Mouse (Mus musculus) hindbrain, postnatal 0 days (tissue): ENCODE results near the gene Gemin4. TPM values are rescaled to one million over a fixed set of nuclear protein-coding genes. Genes with fewer than 3 reads are reported as not detected.
A peak's percentile ranks its signal among the peaks of the same experiment; 100 is the strongest.

Experiments used
- ATAC-seq: fragments of 200-750 bp; cut with Nextera tagmentation; 2 replicates; pipeline ENCODE4 v1.8.0; 2017; ENCODE audit warnings: mild to moderate bottlenecking, moderate TSS enrichment, moderate library complexity
- DNase-seq: peaks from one replicate; pipeline ENCODE4 v3.0.0-alpha.2; 2015; ENCODE audit warnings: low spot score
- H3K27ac ChIP-seq: fragments of 300-500 bp; sonication (generic); 2 replicates; pipeline ENCODE4 v1.5.1; 2014; ENCODE audit warnings: mild to moderate bottlenecking
- H3K27me3 ChIP-seq: fragments of 300-500 bp; sonication (generic); 2 replicates; pipeline ENCODE4 v1.6.1; 2014; ENCODE audit warnings: low read length, mixed read lengths; ENCODE audit not compliant: insufficient read depth
- H3K36me3 ChIP-seq: fragments of 300-500 bp; sonication (generic); 2 replicates; pipeline ENCODE4 v1.6.1; 2014; ENCODE audit warnings: low read length, mixed read lengths; ENCODE audit not compliant: insufficient read depth
- H3K4me1 ChIP-seq: fragments of 300-500 bp; sonication (generic); 2 replicates; pipeline ENCODE4 v1.6.1; 2014; ENCODE audit warnings: antibody characterized with exemption, low read length, mixed read lengths; ENCODE audit not compliant: insufficient read depth
- H3K4me2 ChIP-seq: fragments of 300-500 bp; sonication (generic); 2 replicates; pipeline ENCODE4 v1.6.1; 2014; ENCODE audit warnings: low read depth, mild to moderate bottlenecking, low read length, moderate library complexity, mixed read lengths
- H3K4me3 ChIP-seq: fragments of 300-500 bp; sonication (generic); 2 replicates; pipeline ENCODE4 v1.5.1; 2014; ENCODE audit warnings: low read length
- H3K9ac ChIP-seq: fragments of 300-500 bp; sonication (generic); replicated peaks from 2 replicates; pipeline ENCODE4 v1.6.1; 2014; ENCODE audit warnings: mild to moderate bottlenecking, low read length, moderate library complexity, mixed read lengths
- H3K9me3 ChIP-seq: fragments of 300-500 bp; sonication (generic); 2 replicates; pipeline ENCODE4 v1.6.1; 2016; ENCODE audit warnings: low read length, mixed read lengths
- CTCF ChIP-seq: IDR thresholded peaks from 2 replicates; pipeline ENCODE4 v1.5.1; 2016; ENCODE audit warnings: antibody characterized with exemption, control low read depth, low read depth
- WGBS: fragments of 180-500 bp; shearing (Covaris S2); extraction: QIAGEN DNeasy Blood & Tissue Kit; methylation state at CpG from one replicate; pipeline ENCODE4 v1.1.7; 2014; 5-methylcytosine and 5-hydroxymethylcytosine counted together
- polyA plus RNA-seq: library from polyadenylated mRNA; unstranded; fragments of >200 nt; fragmentation: Nextera tagmentation; extraction: Ambion mirVana; gene quantifications from 2 replicates; pipeline ENCODE4 v1.2.1, GENCODE M21; 2015
- total RNA-seq: library from RNA; depleted of rRNA; stranded (reverse); fragments of >200 nt; gene quantifications from 2 replicates; pipeline ENCODE4 v1.2.3, GENCODE M21; 2014

Gemin4 gene
- total and polyA plus RNA-seq, 2 experiments from 2014 or later, result 9.3 to 17.4 TPM

- TF ChIP-seq CTCF, result no peak
Observed at GRCm38 (mm10) chr11:76206793-76207192, 10.7 kb downstream of the Gemin4 start.

GRCm38 (mm10) chr11:76201761-76202674 lies 15.4 kb downstream of the Gemin4 start:
- H3K27me3 ChIP-seq, result no peaks in the 10 kb centered on the region
- no peak; the same call in 1 of the 2 replicates for TF ChIP-seq CTCF
- peak overlapping the region; percentile 76 for H3K27ac ChIP-seq
- peaks cover 8% of the 10 kb centered on the region; the same call in 1 of the 2 replicates for H3K4me1 ChIP-seq
- H3K9me3 ChIP-seq, result no peaks in the 10 kb centered on the region
- peak overlapping the region; percentile 84 for H3K4me2 ChIP-seq
- peak; percentile 97 for ATAC-seq
- WGBS, result under 1% methylated on average over 81 of the region's 90 CpGs
- peak; percentile 90 for DNase-seq
- H3K4me3 ChIP-seq, result peak overlapping the region; percentile 69
- peaks cover 12% of the 10 kb centered on the region; the same call in 1 of the 2 replicates for H3K36me3 ChIP-seq
- peak overlapping the region; percentile 85 for H3K9ac ChIP-seq

More at GRCm38 (mm10) chr11:76206793-76207192, 10.7 kb downstream of the Gemin4 start:
- H3K27ac ChIP-seq, result no peak overlapping the region
- H3K36me3 ChIP-seq, result peaks cover 26% of the 10 kb centered on the region
- H3K27me3 ChIP-seq, result no peaks in the 10 kb centered on the region
- 79% methylated on average over 5 of the region's 5 CpGs for WGBS
- H3K4me2 ChIP-seq, result no peak overlapping the region
- DNase-seq, result no peak
- H3K9me3 ChIP-seq, result no peaks in the 10 kb centered on the region
- H3K4me1 ChIP-seq, result 0 out of 2 replicates have a peak, but pooled peaks cover 5% of the 10 kb centered on the region
- ATAC-seq, result no peak
- no peak overlapping the region for H3K9ac ChIP-seq
- no peak overlapping the region for H3K4me3 ChIP-seq

GRCm38 (mm10) chr11:76196977-76197469 lies 20.4 kb downstream of the Gemin4 start:
- Histone ChIP-seq H3K4me2 (no peak overlapping the region), H3K9ac (0 out of 2 replicates have a peak overlapping the region, but pooled peaks have one; percentile 9), H3K9me3 (no peaks in the 10 kb centered on the region), H3K36me3 (no peaks in the 10 kb centered on the region), H3K4me3 (no peak overlapping the region), H3K27me3 (no peaks in the 10 kb centered on the region), H3K4me1 (peaks cover 3% of the 10 kb centered on the region; the same call in 1 of the 2 replicates), H3K27ac (0 out of 2 replicates have a peak overlapping the region, but pooled peaks have one; percentile 26)
- ATAC-seq, result no peak
- WGBS, result 57% methylated on average over 8 of the region's 8 CpGs
- DNase-seq, result no peak
- TF ChIP-seq CTCF, result no peak

GRCm38 (mm10) chr11:76196275-76196976 lies 21.0 kb downstream of the Gemin4 start:
- H3K4me2 ChIP-seq, result no peak overlapping the region
- H3K27ac ChIP-seq, result 0 out of 2 replicates have a peak overlapping the region, but pooled peaks have one; percentile 26
- no peaks in the 10 kb centered on the region for H3K9me3 ChIP-seq
- H3K36me3 ChIP-seq, result no peaks in the 10 kb centered on the region
- no peaks in the 10 kb centered on the region for H3K27me3 ChIP-seq
- no peak overlapping the region for H3K9ac ChIP-seq
- no peak for TF ChIP-seq CTCF
- 56% methylated on average over 8 of the region's 8 CpGs for WGBS
- no peak for ATAC-seq
- no peak for DNase-seq
- peaks cover 2% of the 10 kb centered on the region; the same call in 1 of the 2 replicates for H3K4me1 ChIP-seq
- no peak overlapping the region for H3K4me3 ChIP-seq

GRCm38 (mm10) chr11:76186908-76187307 lies 30.6 kb downstream of the Gemin4 start:
- TF ChIP-seq CTCF, result 0 out of 2 replicates have a peak, but pooled peaks have one; percentile 7
- Histone ChIP-seq H3K4me3 (no peak overlapping the region), H3K27me3 (no peaks in the 10 kb centered on the region), H3K4me2 (no peak overlapping the region), H3K36me3 (no peaks in the 10 kb centered on the region), H3K27ac (no peak overlapping the region), H3K9me3 (no peaks in the 10 kb centered on the region), H3K4me1 (no peaks in the 10 kb centered on the region), H3K9ac (no peak overlapping the region)
- no peak for ATAC-seq
- WGBS, result 82% methylated on average over 6 of the region's 6 CpGs
- DNase-seq, result no peak

GRCm38 (mm10) chr11:76183745-76184144 lies 33.7 kb downstream of the Gemin4 start:
- Histone ChIP-seq H3K36me3 (no peaks in the 10 kb centered on the region), H3K9me3 (no peaks in the 10 kb centered on the region), H3K4me3 (no peak overlapping the region), H3K4me2 (no peak overlapping the region), H3K27me3 (no peaks in the 10 kb centered on the region), H3K9ac (no peak overlapping the region), H3K4me1 (no peaks in the 10 kb centered on the region), H3K27ac (no peak overlapping the region)
- DNase-seq (no peak), ATAC-seq (no peak)
- no peak for TF ChIP-seq CTCF
- WGBS, result 87% methylated on average over 4 of the region's 4 CpGs
